Mouse (Mus musculus): Measurements from ENCODE around the gene Ctcf. TPM values are rescaled to one million over a fixed set of nuclear protein-coding genes. Genes with fewer than 3 reads are reported as not detected.

Ctcf gene
- total and polyA plus RNA-seq, 2 experiments, result 6.6 to 15.6 TPM

- H3K36me3 ChIP-seq (ENCODE audit: control insufficient read depth, insufficient read depth, low read length), result peaks cover 12% of the 10 kb centered on the region
- H3K4me1 ChIP-seq (ENCODE audit: control insufficient read depth, insufficient read depth, low read length), result no peaks in the 10 kb centered on the region; the same call in none of the 2 replicates
- no peak overlapping the region; the same call in 1 of the 2 replicates for H3K27ac ChIP-seq (replicated peaks; ENCODE audit: insufficient read depth, low read depth, low read length)
- H3K27me3 ChIP-seq (ENCODE audit: control insufficient read depth, insufficient read depth, low read length), result no peaks in the 10 kb centered on the region
- peaks cover 4% of the 10 kb centered on the region; the same call in 1 of the 2 replicates for H3K79me2 ChIP-seq (ENCODE audit: control insufficient read depth, insufficient read depth, low read length)
- no peak for TF ChIP-seq POLR2A (IDR thresholded peaks at IDR 0.05; ENCODE audit: extremely low read depth, insufficient read depth, low read length)
- H3K9ac ChIP-seq (ENCODE audit: low read depth, low read length), result peak overlapping the region; percentile 45; the same call in 1 of the 2 replicates
- DNase-seq (ENCODE audit: extremely low read depth, low read depth, low spot score), result no peak
- H3K4me3 ChIP-seq (ENCODE audit: insufficient read depth, low read depth, low read length), result peak overlapping the region; percentile 80
- 29% methylated on average over 20 of the region's 20 CpGs for WGBS
These were observed 23.3 kb upstream of the Ctcf start for GRCm38 (mm10) chr8:105613037-105613436.

GRCm38 (mm10) chr8:105613830-105614511 is 22.4 kb upstream of the Ctcf start:
- WGBS, result 46% methylated on average over 50 of the region's 50 CpGs
- H3K4me1 ChIP-seq (ENCODE audit: control insufficient read depth, insufficient read depth, low read length), result no peaks in the 10 kb centered on the region; the same call in none of the 2 replicates
- peaks cover 4% of the 10 kb centered on the region; the same call in 1 of the 2 replicates for H3K79me2 ChIP-seq (ENCODE audit: control insufficient read depth, insufficient read depth, low read length)
- DNase-seq (ENCODE audit: extremely low read depth, low read depth, low spot score), result no peak
- H3K4me3 ChIP-seq (ENCODE audit: insufficient read depth, low read depth, low read length), result peak overlapping the region; percentile 80
- H3K36me3 ChIP-seq (ENCODE audit: control insufficient read depth, insufficient read depth, low read length), result peaks cover 12% of the 10 kb centered on the region
- TF ChIP-seq POLR2A (IDR thresholded peaks at IDR 0.05; ENCODE audit: extremely low read depth, insufficient read depth, low read length) (no peak), CTCF (IDR thresholded peaks at IDR 0.05; ENCODE audit: low read depth, low read length) (no peak)
- H3K27ac ChIP-seq (replicated peaks; ENCODE audit: insufficient read depth, low read depth, low read length), result peak overlapping the region; percentile 38; the same call in 1 of the 2 replicates
- H3K9ac ChIP-seq (ENCODE audit: low read depth, low read length), result peak overlapping the region; percentile 48
- H3K27me3 ChIP-seq (ENCODE audit: control insufficient read depth, insufficient read depth, low read length), result no peaks in the 10 kb centered on the region

- no peak overlapping the region for H3K27ac ChIP-seq (replicated peaks; ENCODE audit: insufficient read depth, low read depth, low read length)
- no peaks in the 10 kb centered on the region; the same call in 1 of the 2 replicates for H3K79me2 ChIP-seq (ENCODE audit: control insufficient read depth, insufficient read depth, low read length)
- peaks cover 12% of the 10 kb centered on the region for H3K36me3 ChIP-seq (ENCODE audit: control insufficient read depth, insufficient read depth, low read length)
- 93% methylated on average over 9 of the region's 9 CpGs for WGBS
- TF ChIP-seq POLR2A (IDR thresholded peaks at IDR 0.05; ENCODE audit: extremely low read depth, insufficient read depth, low read length) (no peak), CTCF (IDR thresholded peaks at IDR 0.05; ENCODE audit: low read depth, low read length) (no peak)
- no peaks in the 10 kb centered on the region for H3K27me3 ChIP-seq (ENCODE audit: control insufficient read depth, insufficient read depth, low read length)
- H3K4me1 ChIP-seq (ENCODE audit: control insufficient read depth, insufficient read depth, low read length), result no peaks in the 10 kb centered on the region; the same call in 1 of the 2 replicates
- H3K4me3 ChIP-seq (ENCODE audit: insufficient read depth, low read depth, low read length), result no peak overlapping the region
- no peak overlapping the region for H3K9ac ChIP-seq (ENCODE audit: low read depth, low read length)
- DNase-seq (ENCODE audit: extremely low read depth, low read depth, low spot score), result no peak
These were observed 20.4 kb upstream of the Ctcf start for GRCm38 (mm10) chr8:105615942-105616341.

GRCm38 (mm10) chr8:105617451-105618278 is 18.7 kb upstream of the Ctcf start:
- H3K79me2 ChIP-seq (ENCODE audit: control insufficient read depth, insufficient read depth, low read length), result no peaks in the 10 kb centered on the region; the same call in 1 of the 2 replicates
- WGBS, result 92% methylated on average over 21 of the region's 21 CpGs
- peaks cover 12% of the 10 kb centered on the region for H3K36me3 ChIP-seq (ENCODE audit: control insufficient read depth, insufficient read depth, low read length)
- TF ChIP-seq POLR2A (IDR thresholded peaks at IDR 0.05; ENCODE audit: extremely low read depth, insufficient read depth, low read length) (no peak), CTCF (IDR thresholded peaks at IDR 0.05; ENCODE audit: low read depth, low read length) (no peak)
- no peak overlapping the region for H3K4me3 ChIP-seq (ENCODE audit: insufficient read depth, low read depth, low read length)
- no peaks in the 10 kb centered on the region for H3K4me1 ChIP-seq (ENCODE audit: control insufficient read depth, insufficient read depth, low read length)
- H3K9ac ChIP-seq (ENCODE audit: low read depth, low read length), result no peak overlapping the region
- no peaks in the 10 kb centered on the region for H3K27me3 ChIP-seq (ENCODE audit: control insufficient read depth, insufficient read depth, low read length)
- no peak for DNase-seq (ENCODE audit: extremely low read depth, low read depth, low spot score)
- H3K27ac ChIP-seq (replicated peaks; ENCODE audit: insufficient read depth, low read depth, low read length), result no peak overlapping the region

GRCm38 (mm10) chr8:105618279-105618634 is 18.1 kb upstream of the Ctcf start:
- 95% methylated on average over 5 of the region's 5 CpGs for WGBS
- Histone ChIP-seq H3K4me1 (ENCODE audit: control insufficient read depth, insufficient read depth, low read length) (no peaks in the 10 kb centered on the region), H3K79me2 (ENCODE audit: control insufficient read depth, insufficient read depth, low read length) (no peaks in the 10 kb centered on the region; the same call in 1 of the 2 replicates), H3K27ac (replicated peaks; ENCODE audit: insufficient read depth, low read depth, low read length) (no peak overlapping the region), H3K4me3 (ENCODE audit: insufficient read depth, low read depth, low read length) (no peak overlapping the region), H3K36me3 (ENCODE audit: control insufficient read depth, insufficient read depth, low read length) (peaks cover 12% of the 10 kb centered on the region), H3K9ac (ENCODE audit: low read depth, low read length) (no peak overlapping the region), H3K27me3 (ENCODE audit: control insufficient read depth, insufficient read depth, low read length) (no peaks in the 10 kb centered on the region)
- TF ChIP-seq CTCF (IDR thresholded peaks at IDR 0.05; ENCODE audit: low read depth, low read length), result no peak
- no peak for TF ChIP-seq POLR2A (IDR thresholded peaks at IDR 0.05; ENCODE audit: extremely low read depth, insufficient read depth, low read length)
- DNase-seq (ENCODE audit: extremely low read depth, low read depth, low spot score), result no peak
